Mouse (Mus musculus) heart, embryonic 15.5 days (tissue): ENCODE measurements around the gene Coasy. TPM values are rescaled to one million over a fixed set of nuclear protein-coding genes. Genes with fewer than 3 reads are reported as not detected.

ENCODE experiments used
- ATAC-seq: fragments of 200-750 bp; cut with Nextera tagmentation; replicated peaks from 2 replicates; pipeline ENCODE4 v1.8.0; 2017; ENCODE audit warnings: low read depth, moderate TSS enrichment; ENCODE audit not compliant: insufficient number of reproducible peaks, insufficient read depth, low FRiP score
- H3K27ac ChIP-seq: fragments of 300-500 bp; sonication (generic); 2 replicates; pipeline ENCODE4 v1.5.1; 2015; ENCODE audit warnings: mild to moderate bottlenecking, inconsistent platforms
- H3K27me3 ChIP-seq: fragments of 300-500 bp; sonication (generic); 2 replicates; pipeline ENCODE4 v1.6.1; 2015; ENCODE audit warnings: inconsistent platforms
- H3K36me3 ChIP-seq: fragments of 300-500 bp; sonication (generic); 2 replicates; pipeline ENCODE4 v1.6.1; 2015; ENCODE audit warnings: mild to moderate bottlenecking, inconsistent platforms
- H3K4me1 ChIP-seq: fragments of 300-500 bp; sonication (generic); replicated peaks from 2 replicates; pipeline ENCODE4 v1.6.1; 2015; ENCODE audit warnings: inconsistent platforms
- H3K4me2 ChIP-seq: fragments of 300-500 bp; sonication (generic); 2 replicates; pipeline ENCODE4 v1.6.1; 2015; ENCODE audit warnings: inconsistent platforms, mild to moderate bottlenecking, moderate library complexity
- H3K4me3 ChIP-seq: fragments of 300-500 bp; sonication (generic); 2 replicates; pipeline ENCODE4 v1.5.1; 2015; ENCODE audit warnings: mild to moderate bottlenecking, inconsistent platforms
- H3K9ac ChIP-seq: fragments of 300-500 bp; sonication (generic); 2 replicates; pipeline ENCODE4 v1.6.1; 2015; ENCODE audit warnings: mild to moderate bottlenecking, inconsistent platforms
- H3K9me3 ChIP-seq: fragments of 300-500 bp; sonication (generic); replicated peaks from 2 replicates; pipeline ENCODE4 v1.6.1; 2016; ENCODE audit warnings: inconsistent platforms
- WGBS: fragments of 180-500 bp; shearing (Covaris S2); methylation state at CpG from one replicate; pipeline ENCODE4 v1.1.7; 2015; ENCODE audit warnings: mixed read lengths; 5-methylcytosine and 5-hydroxymethylcytosine counted together
- polyA plus RNA-seq: library from polyadenylated mRNA; unstranded; fragments of >200 nt; fragmentation: Nextera tagmentation; extraction: Ambion mirVana; gene quantifications from 2 replicates; pipeline ENCODE4 v1.2.1, GENCODE M21; 2015

The Coasy gene
- polyA plus RNA-seq, 1 experiment from 2014 or later: 26.6 TPM

DNA sequence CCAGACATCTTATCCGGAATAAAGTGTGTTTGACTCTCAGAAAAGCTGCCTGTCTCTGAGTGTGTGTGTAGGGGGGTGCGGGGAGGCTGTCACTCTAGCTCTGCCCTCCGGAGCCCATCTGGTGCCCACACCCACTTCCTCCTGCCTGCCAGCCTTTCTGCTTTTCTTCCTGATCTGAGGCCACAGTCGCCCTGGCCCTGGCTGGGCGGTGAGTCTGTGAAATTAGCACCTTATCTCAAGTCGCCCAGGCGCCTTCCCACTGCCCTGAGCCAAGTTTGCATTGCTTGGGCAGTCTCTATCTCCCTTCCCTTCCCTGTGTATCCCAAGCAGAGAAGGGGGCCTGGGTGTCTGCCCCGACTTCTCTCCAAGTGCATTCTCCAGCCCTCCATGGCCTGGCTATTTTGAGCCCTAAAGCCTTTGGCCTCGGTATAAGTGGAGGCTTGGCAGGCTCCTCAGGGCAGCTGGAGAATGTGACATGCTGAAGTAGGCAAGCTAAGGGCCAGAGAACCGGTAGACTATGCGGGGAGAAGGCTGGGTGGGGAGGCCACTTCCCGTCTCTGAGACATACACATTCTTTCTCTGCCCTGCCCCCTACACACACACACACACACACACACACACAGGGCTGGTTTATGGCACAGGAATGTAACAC lies 18.6 kb upstream of the Coasy start:
- ATAC-seq: peak; percentile 86
- Histone ChIP-seq H3K36me3 (no peaks in the 10 kb centered on the region), H3K4me1 (peaks cover 81% of the 10 kb centered on the region), H3K27ac (peak overlapping the region; percentile 98), H3K27me3 (no peaks in the 10 kb centered on the region), H3K9ac (peak overlapping the region; percentile 14), H3K4me3 (0 out of 2 replicates have a peak overlapping the region, but pooled peaks have one; percentile 2), H3K4me2 (peak overlapping the region; percentile 38), H3K9me3 (no peaks in the 10 kb centered on the region)
- 4% methylated on average over 12 of the region's 12 CpGs for whole genome bisulfite sequencing

DNA sequence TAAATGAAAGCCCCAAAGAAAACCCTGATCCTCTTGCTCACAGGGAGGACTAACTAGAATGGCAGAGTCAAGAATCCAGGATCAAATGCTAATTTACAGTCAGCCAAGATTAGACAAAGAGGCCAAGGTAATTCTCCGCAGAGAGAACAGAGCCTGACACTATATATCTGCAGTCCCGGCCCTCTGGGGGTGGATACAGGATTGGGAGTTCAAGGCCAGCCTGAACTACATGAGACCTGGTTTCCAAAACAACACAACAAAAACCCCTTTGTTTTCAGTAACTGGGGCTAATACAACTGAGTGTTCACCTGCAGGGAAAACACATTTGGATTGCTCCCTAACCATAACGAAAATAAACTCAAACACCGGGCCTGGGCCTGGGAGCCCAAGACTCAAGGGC lies 17.9 kb upstream of the Coasy start:
- peak overlapping the region; percentile 98 for H3K27ac ChIP-seq
- peaks cover 78% of the 10 kb centered on the region for H3K4me1 ChIP-seq
- H3K9ac ChIP-seq: no peak overlapping the region
- no peaks in the 10 kb centered on the region for H3K9me3 ChIP-seq
- no peaks in the 10 kb centered on the region for H3K27me3 ChIP-seq
- no peaks in the 10 kb centered on the region for H3K36me3 ChIP-seq
- ATAC-seq: no peak
- peak overlapping the region; percentile 38 for H3K4me2 ChIP-seq
- H3K4me3 ChIP-seq: no peak overlapping the region
- WGBS: 50% methylated on average over 4 of the region's 4 CpGs

GRCm38 (mm10) chr11:101065002-101065401 lies 17.4 kb upstream of the Coasy start:
- H3K27me3 ChIP-seq: no peaks in the 10 kb centered on the region
- no peak overlapping the region for H3K4me2 ChIP-seq
- H3K4me1 ChIP-seq: peaks cover 73% of the 10 kb centered on the region
- H3K27ac ChIP-seq: peak overlapping the region; percentile 98
- 79% methylated on average over 9 of the region's 9 CpGs for WGBS
- no peak for ATAC-seq
- no peak overlapping the region for H3K9ac ChIP-seq
- H3K9me3 ChIP-seq: no peaks in the 10 kb centered on the region
- H3K4me3 ChIP-seq: no peak overlapping the region
- no peaks in the 10 kb centered on the region for H3K36me3 ChIP-seq

DNA sequence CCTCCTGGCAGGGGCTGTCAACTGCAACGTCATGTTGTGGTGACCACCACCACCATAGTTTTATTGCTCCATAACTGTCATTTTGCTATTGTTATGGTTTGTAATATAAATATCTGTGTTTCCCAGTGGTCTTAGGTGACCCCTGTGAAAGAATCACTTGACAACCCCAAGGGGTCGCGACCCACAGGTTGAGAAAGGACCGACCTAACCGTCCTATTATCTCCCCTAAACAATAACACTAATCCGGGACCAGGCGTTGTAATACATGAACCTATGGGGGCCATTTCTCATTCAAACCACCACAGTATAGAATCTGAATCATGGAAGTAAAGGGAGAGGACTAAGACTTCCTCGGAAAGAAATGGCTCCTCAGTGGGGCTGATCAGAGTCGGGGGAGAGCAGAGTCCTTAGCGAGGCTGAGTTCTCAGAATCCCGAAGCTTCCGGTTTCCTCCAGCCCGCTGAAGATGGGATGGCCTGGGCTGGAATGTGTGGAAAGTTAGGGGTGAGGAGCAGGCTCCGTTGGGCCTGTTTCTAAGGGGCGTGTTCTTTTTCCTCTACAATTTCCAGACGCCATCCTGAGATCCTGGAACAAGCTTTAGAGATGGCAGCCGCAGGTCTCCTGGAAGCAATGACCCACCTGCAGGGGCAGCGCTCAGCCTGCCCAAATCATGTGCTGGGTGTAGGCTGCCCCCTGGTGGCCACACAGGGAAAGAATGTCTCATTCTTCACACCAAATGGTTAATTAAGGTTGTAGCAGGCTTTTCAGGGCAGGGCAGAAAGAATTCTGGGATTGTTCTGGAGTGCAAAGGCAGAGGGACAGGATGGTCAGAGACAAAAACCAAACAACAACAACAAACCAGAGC lies 15.6 kb upstream of the Coasy start:
- Histone ChIP-seq H3K36me3 (no peaks in the 10 kb centered on the region), H3K9me3 (no peaks in the 10 kb centered on the region), H3K4me3 (peak overlapping the region; percentile 38), H3K9ac (peak overlapping the region; percentile 51), H3K4me2 (peak overlapping the region; percentile 70), H3K4me1 (peaks cover 65% of the 10 kb centered on the region), H3K27ac (peak overlapping the region; percentile 48; the same call in 1 of the 2 replicates), H3K27me3 (no peaks in the 10 kb centered on the region)
- 22% methylated on average over 18 of the region's 18 CpGs for WGBS
- no peak for ATAC-seq

DNA sequence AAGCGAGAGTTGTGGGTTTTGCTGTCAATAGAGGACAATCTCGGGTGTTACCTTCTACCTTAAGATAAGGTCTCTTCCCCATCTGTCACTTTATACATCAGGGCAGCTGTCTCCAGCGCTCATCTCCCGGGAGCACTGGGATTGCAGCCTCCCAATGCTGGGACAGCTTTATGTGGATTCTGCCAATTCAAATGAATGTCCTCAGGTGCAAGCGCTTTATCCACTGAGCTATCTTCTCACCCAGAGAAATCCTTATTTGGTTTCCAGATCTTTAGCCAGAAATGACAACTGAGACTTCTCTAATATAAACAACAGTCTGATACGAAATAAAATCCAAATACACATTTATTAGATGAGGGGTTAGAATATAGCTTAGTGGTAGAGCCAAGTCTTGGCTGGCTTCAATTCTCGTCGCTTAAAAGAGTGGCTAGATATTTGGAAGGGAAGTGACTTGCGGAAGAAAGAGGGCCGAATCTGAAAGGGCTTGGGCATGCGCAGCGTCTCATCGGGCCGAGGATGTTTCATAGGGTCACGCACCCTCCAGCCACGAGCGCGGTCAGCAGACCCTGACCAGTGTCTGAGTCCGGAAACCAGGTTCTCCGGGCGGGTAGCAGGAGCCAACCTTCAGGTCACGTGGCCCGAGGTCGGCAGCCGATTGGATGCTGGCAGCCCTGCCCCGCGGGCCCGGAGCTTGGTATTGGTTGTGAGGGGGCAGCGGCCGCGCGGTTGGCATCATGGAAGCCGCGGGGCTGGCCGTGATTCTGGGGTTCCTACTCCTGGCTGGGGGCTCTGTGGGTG lies 12.8 kb upstream of the Coasy start, which contains the start of gene Naglu:
TSS of gene Naglu (plus strand) at position 622 of the 798 bp plus-strand sequence.
- peak; percentile 85 for ATAC-seq

DNA sequence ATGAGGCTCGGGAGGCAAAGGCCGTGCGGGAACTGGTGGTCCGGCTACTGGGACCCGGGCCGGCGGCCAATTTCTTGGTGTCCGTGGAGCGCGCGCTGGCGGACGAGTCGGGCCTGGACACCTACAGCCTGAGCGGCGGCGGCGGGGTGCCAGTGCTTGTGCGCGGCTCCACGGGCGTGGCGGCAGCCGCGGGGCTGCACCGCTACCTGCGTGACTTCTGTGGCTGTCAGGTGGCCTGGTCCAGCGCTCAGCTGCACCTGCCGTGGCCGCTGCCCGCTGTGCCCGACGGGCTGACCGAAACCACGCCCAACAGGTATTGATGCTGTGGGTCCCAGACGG lies 12.2 kb upstream of the Coasy start:
- Histone ChIP-seq H3K9ac (peak overlapping the region; percentile 67), H3K4me3 (peak overlapping the region; percentile 66), H3K27me3 (no peaks in the 10 kb centered on the region), H3K4me1 (peaks cover 31% of the 10 kb centered on the region), H3K9me3 (no peaks in the 10 kb centered on the region), H3K36me3 (no peaks in the 10 kb centered on the region), H3K27ac (0 out of 2 replicates have a peak overlapping the region, but pooled peaks have one; percentile 36), H3K4me2 (peak overlapping the region; percentile 93)
- WGBS: under 1% methylated on average over 35 of the region's 36 CpGs
- peak; percentile 61 for ATAC-seq

More for the DNA sequence above, 12.8 kb upstream of the Coasy start, which contains the start of gene Naglu:
- Histone ChIP-seq H3K27me3 (no peaks in the 10 kb centered on the region), H3K27ac (peak within 1 kb of the TSS; percentile 36; the same call in 1 of the 2 replicates), H3K9me3 (no peaks in the 10 kb centered on the region), H3K4me3 (peak within 1 kb of the TSS; percentile 66), H3K36me3 (no peaks in the 10 kb centered on the region), H3K4me1 (peaks cover 37% of the 10 kb centered on the region), H3K9ac (peak within 1 kb of the TSS; percentile 67), H3K4me2 (peak within 1 kb of the TSS; percentile 93)
- WGBS: 4% methylated on average over 35 of the region's 35 CpGs

GRCm38 (mm10) chr11:101070987-101071386 lies 11.4 kb upstream of the Coasy start:
- peak overlapping the region; percentile 66 for H3K4me3 ChIP-seq
- no peak overlapping the region for H3K9ac ChIP-seq
- H3K36me3 ChIP-seq: no peaks in the 10 kb centered on the region
- H3K4me2 ChIP-seq: peak overlapping the region; percentile 93
- H3K9me3 ChIP-seq: no peaks in the 10 kb centered on the region
- 69% methylated on average over 6 of the region's 6 CpGs for WGBS
- no peak for ATAC-seq
- H3K27ac ChIP-seq: no peak overlapping the region
- H3K27me3 ChIP-seq: no peaks in the 10 kb centered on the region
- peaks cover 28% of the 10 kb centered on the region for H3K4me1 ChIP-seq

GRCm38 (mm10) chr11:101071810-101072428 lies 10.4 kb upstream of the Coasy start:
- Histone ChIP-seq H3K27me3 (peaks cover 4% of the 10 kb centered on the region; the same call in 1 of the 2 replicates), H3K9ac (no peak overlapping the region), H3K4me2 (no peak overlapping the region), H3K9me3 (no peaks in the 10 kb centered on the region), H3K4me3 (no peak overlapping the region), H3K4me1 (peaks cover 18% of the 10 kb centered on the region), H3K27ac (no peak overlapping the region), H3K36me3 (peaks cover 4% of the 10 kb centered on the region; the same call in 1 of the 2 replicates)
- WGBS: 74% methylated on average over 14 of the region's 14 CpGs
- ATAC-seq: no peak

- H3K27me3 ChIP-seq: peaks cover 47% of the 10 kb centered on the region
- H3K4me3 ChIP-seq: no peak within 1 kb of the TSS
- no peak for ATAC-seq
- no peak within 1 kb of the TSS for H3K4me2 ChIP-seq
- no peaks in the 10 kb centered on the region for H3K9me3 ChIP-seq
- H3K27ac ChIP-seq: no peak within 1 kb of the TSS
- H3K9ac ChIP-seq: no peak within 1 kb of the TSS
- H3K4me1 ChIP-seq: peaks cover 17% of the 10 kb centered on the region
- H3K36me3 ChIP-seq: peaks cover 5% of the 10 kb centered on the region; the same call in 1 of the 2 replicates
- WGBS: 61% methylated on average over 9 of the region's 9 CpGs
Observed at GRCm38 (mm10) chr11:101078121-101078520, 4.2 kb upstream of the Coasy start, which contains the start of gene Hsd17b1. TSS of gene Hsd17b1 (plus strand) at chr11:101078411.

- Histone ChIP-seq H3K4me2 (peak overlapping the region; percentile 49), H3K27me3 (peaks cover 47% of the 10 kb centered on the region)
- WGBS: 3% methylated on average over 27 of the region's 27 CpGs
Observed at GRCm38 (mm10) chr11:101079746-101080145, 2.6 kb upstream of the Coasy start.

More at GRCm38 (mm10) chr11:101079746-101080145, 2.6 kb upstream of the Coasy start:
- Histone ChIP-seq H3K4me1 (peaks cover 25% of the 10 kb centered on the region), H3K27ac (no peak overlapping the region), H3K9me3 (no peaks in the 10 kb centered on the region), H3K9ac (no peak overlapping the region), H3K36me3 (peaks cover 6% of the 10 kb centered on the region; the same call in 1 of the 2 replicates), H3K4me3 (peak overlapping the region; percentile 29)
- no peak for ATAC-seq
